Mouse (Mus musculus): ENCODE data around the gene Tmem117. TPM values are rescaled to one million over a fixed set of nuclear protein-coding genes. Genes with fewer than 3 reads are reported as not detected.

Tmem117 gene
- 10 to 100 TPM; 10.2 to 13.9 (median 12.8) TPM for total RNA-seq (2022)

DNA sequence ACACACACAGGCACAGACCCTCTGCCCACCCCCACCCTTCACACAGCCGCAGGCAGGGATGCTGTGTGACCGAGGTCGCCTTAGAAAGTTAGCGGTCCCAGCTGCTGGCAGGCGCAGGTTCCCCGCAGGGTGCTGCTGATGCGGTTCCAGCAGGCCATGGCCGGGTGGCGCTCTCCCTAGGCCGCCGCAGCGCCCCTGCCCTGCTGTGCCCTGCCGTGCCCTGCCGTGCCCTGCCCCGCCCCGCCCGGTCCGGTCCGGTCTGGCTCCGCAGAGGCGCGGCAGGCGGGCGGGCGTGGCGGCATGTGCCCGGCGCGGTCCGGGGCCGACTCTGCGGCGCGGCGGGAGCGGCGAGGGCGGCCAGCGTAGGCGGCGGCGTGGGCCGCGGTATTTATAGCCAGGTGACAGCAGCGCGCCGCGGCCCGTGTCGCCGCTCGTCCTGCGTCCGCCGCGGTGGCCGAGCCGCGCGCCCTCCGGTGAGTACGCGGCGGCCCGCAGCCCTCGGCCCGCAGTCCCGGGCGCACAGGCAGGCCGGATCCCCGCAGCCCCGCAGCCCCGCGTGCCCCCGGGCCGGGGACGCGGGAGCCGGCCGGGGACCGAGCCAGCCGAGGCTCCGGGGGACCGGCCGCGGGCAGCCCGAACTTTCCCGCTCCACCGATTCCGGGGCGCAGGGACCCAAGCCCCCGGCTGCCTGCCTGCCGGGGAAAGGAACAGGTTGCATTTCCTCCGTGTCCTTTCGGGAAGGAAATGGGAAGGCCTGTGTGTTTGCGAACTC, at the start of gene Tmem117:
Tmem117 (plus strand) TSS at position 403 of the 772 bp plus-strand sequence.
- no peak for DNase-seq (ENCODE audit: low spot score)

DNA sequence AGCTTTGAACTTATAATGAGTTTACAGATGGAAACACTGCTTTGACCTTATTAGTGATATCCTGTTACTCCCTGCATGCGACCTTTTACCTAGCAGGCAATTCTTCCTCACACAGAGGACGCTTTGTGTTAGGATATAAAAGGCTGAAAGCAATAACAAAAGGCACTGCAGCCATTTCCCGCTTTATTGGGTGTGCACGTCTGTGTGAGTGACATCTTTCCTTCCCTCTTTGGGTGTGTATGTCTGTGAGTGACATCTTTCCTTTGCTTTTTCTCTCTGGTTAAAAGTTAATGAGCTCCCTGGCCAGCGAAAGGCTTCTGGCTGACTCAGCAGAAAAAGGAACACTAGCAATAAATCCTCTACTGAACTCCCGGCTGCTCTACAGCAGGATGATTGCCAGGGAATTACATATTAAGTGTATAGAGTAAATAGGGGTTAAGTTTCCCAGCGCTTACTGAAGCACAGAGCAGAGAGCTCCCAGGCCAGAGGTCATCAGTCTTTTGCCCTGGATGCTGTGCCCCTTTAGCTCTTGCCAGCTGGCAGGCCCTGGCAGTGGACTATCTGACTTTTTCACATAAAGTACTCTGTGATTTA, 46.9 kb upstream of the Tmem117 start:
- no peak for DNase-seq (ENCODE audit: low spot score)

DNA sequence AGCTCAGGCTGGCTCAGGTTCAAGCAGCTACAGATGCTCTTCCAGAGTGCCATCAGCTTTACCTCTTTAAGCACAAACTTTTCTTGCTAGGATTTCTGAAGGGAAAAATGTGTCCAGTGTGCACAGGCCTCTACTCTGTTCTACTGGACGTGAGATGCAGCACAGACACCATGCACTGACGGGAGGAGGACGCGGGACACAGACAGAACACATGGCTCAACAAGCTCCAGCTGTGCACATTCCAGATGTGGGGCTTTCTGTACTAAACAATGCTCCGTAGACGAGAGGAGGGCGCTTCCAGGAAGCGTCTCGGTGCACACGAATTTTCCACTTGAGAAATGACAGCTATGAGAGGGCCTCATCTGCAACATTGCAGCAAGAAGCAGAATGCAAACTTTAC, 45.9 kb upstream of the Tmem117 start:
- DNase-seq (ENCODE audit: low spot score) = no peak

DNA sequence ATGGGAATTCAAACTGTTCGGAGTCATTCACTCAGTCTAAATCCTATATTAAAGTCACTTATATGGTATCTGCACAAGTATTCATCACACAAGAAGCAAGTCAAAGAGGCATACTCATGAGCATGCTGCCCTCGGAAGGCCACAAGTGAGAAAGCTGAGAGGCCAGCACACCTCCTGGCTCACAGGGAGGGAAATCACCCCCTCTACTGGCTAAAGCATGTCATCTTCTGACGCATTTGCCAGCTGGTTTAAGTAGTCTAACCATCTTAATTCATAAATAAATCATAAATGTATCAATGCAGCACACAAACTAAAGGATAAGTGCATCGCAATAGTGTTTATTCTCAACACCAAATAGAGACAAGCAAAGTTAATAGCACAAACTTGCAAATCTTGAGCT, 44.3 kb upstream of the Tmem117 start:
- DNase-seq (ENCODE audit: low spot score) = no peak

DNA sequence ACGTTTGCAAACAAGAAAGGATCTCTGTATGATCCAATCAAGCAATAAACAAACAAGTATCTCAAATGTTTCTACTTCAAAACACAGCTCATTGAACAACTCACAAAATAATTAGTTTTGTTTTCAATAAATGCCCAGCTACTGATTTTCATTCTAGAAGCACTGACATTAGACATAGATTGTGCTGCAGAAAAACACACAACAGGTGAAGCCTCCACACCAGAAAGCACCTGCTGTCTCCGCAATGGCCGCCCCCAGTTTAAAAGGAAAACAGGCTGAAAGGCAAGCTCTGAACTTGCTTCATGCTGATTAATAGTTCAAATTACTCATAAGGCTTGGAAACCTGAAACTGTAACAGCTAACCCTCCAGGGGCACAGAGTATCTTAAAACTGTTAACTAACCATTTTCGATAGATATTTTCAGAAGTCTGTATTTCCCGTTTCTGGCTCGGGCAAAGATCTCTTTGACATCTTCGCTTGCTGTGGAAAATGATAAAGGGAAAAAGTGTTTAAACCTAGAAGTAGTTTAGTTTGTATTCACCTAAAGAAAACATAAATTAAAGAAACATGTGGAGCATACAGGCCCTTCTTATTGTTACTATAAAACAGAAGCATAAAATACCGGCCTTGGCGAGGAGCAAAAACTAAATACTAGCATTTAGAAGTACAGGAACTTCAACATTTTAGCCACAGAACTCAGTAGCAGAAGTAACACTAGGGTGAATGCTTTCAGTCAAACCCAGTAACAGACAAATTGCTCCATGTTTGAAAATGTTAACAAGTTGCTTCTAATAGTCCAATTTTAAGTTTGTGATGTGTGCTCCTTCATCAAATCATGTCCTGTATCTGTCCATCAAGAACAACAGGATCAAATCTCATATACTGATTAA, 41.0 kb upstream of the Tmem117 start:
- no peak for DNase-seq (ENCODE audit: low spot score)

DNA sequence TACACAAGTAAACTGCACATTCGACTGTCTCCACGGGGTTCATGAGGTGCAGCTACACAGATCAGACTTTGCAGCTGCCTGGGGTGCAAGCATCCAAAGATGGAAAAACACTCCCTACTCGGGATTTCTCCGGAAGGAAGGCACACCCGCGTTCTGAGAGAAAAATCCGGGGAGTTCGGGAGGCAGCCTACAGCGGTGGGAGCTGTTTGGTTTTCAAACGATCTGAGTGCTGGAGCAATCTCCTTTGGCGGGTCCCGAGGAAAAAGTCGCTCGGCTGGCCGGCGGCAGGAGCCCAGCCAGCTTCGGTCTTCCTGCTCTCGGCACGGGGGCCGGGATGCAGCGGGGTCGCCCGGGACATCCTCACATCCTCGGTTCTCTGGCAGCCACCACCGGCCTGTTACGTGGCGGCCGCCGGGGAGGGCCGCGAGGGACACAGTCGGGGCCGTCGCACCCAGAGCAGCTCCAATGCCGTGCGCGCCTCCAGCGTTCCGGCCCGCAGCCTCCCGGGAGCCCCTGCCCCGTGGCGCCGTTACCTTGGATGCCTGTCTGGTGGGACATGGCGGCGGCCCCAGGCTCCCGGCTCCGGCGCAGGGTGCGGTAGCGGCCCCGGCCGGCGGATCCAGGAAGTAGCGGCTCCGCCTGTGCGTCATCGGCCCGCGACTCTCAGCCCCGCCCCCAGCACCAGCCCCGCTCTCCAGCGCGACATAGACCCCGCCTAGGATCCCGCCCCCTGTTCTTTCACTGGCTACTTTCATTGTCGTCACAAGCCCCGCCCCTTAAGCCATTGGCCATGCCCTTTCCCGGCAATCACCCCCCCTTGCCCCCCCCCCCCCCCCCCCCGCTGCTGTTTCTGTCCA, 39.6 kb upstream of the Tmem117 start, which contains the start of gene Twf1:
Twf1 (minus strand) TSS at position 671 of the 857 bp plus-strand sequence.
- DNase-seq (ENCODE audit: low spot score) = peak; percentile 97

DNA sequence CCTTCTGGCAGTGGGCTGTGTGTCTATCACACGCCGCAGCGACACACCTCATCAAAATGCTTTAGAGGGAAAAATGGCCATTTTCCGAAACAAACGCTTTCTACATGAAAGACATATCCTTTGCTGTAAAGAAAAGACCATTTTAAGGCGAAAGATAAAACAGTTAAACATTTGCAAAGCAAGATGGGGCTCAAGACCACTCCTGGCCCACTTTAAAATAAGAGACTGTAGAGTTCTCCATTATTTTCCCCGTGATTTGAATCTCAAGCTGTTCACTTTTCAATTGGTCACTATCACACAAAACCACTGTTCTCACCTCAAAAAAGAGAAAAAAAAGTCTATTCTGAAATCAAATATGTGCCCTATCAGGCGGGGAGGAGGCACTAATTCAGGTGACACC, 38.9 kb upstream of the Tmem117 start:
- DNase-seq (ENCODE audit: low spot score) = no peak

DNA sequence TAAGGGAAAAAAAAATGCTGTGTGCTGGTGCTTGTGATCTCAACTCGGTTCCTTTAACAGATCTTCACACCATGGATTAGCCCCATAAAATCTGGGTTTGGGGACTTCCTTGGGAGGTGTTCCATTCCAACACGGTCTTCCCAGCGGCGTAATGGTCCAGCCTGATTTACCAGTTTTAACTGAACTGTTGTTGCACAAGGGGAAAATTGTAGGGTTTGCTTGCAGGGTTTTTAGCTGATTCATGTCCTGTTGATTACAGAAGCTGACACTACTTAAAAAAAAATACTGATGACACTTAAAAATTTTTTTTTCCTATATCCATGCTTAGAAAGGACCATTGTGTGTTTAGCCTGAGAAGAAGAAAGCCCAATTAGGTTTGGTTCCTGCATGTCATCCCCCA, 37.7 kb upstream of the Tmem117 start:
- DNase-seq (ENCODE audit: low spot score) = no peak

DNA sequence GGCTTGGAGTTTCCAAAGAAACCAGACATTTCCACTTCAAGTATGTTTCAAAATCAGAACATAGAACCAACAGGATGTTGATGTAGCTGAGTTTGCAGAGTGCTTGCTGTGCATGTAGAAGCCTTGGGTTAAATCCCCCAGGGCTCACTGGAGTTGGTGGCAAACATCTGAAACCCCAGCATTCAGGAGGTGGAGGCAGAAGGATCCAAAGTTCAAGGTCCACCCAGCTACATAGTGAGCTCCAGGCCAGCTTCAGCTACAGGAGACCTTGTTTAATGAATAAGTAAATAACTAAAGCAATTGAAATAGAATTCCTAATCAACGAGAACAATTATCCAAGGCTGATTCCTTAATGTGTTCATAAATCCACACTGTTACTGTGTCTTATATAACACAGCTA, 35.4 kb upstream of the Tmem117 start:
- no peak for DNase-seq (ENCODE audit: low spot score)

DNA sequence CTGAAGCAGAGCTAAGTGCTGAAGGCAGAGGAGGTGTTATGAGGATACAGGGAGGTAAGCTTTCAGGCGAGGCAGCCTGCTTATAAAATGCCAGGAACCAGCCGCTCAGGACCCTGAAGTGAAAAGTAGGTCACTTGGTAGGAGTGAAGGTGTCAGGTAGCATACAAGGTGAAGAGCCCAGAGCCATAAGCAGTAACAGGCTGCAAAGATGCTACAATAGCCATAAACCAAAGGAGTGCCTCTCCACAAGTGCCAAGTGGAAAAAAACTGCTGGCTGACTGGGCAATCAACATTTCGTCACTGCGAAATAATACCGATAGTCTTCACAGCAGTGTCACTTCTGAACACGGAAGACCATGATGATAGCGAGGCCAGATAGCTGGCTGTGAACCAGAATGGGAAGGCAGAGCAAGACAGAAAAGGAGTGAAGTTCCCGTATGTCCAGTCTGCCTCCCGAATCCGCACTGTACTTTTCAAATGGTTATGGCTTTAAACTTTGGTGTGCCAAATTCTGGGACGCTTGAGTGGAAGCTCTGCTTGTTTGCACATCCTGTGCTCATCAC, 28.8 kb upstream of the Tmem117 start:
- no peak for DNase-seq (ENCODE audit: low spot score)

DNA sequence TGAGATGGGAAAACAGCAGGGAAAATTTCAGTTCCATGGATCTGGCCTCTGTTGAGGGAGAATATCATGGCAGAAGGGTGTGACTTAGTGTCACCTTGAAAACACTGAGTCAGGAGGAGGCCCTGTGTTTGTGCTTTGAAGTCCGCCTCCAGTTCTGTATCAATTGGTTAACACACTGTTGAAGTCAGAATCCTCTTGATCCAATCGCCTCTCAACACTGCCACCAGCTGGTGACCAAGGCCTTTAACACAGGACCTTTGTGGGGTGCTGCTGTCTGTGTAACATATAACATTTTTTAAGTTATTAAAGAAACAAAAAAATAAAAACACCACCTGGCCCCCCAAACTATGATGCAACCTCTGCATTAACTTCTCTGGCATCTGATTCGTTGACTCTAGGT, 27.7 kb upstream of the Tmem117 start:
- DNase-seq (ENCODE audit: low spot score) = peak; percentile 32

DNA sequence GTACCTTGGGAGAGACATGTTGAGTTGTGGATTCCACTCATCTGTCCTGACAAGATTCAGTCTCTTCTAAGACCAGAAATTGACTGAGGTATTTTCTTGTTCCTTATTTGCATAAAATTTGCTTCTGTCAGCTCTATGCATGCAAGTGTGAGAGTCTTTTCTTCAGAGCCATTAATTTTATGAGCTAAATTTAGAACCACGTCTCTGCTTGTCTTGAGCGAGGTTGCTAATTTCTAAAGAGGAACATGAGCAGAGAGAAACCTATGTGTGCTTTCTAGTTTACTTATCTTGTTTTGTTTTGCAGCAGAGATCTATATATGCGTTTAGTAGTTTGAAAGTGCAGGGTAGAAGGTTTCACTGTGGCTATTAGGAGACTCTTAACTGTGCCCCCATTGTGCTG, 26.6 kb upstream of the Tmem117 start:
- no peak for DNase-seq (ENCODE audit: low spot score)

DNA sequence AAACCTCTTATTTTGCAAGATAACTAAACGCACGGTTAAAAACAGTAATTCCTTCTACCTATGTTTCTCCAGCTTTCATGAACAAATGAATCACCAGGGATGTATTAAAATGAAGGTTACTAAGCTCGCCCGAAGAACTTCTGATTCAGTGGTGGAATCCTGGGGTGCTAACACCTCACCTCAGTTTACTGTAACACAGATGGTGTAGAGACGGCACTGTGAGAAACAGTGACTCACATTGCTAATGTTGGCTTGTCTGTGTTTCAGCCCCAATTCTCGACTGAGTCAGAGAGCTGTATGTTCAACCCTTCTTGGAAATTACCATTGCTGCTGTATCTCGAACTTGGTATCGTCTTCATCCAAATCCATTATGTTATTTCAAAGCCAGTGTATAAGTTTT, 21.3 kb upstream of the Tmem117 start:
- DNase-seq (ENCODE audit: low spot score) = no peak

DNA sequence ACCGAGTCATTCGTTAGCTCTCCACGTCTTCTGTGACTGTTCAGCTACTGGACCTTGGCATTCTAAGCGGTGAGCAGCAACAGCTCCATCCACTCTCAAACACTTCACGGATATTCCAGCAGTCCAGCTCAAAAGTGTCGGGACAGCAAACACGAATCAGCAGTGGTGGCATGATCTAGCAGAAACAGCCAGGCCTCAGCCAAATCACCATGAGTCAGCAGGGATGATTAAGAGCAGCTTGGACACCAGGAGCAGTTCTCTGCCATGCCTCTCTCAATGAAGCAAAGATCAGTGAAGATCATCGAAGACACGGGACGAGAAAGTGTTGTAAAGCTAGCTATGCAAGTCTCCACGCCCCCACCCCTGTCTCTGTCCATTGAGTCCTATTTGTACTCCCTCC, 13.0 kb upstream of the Tmem117 start:
- no peak for DNase-seq (ENCODE audit: low spot score)

DNA sequence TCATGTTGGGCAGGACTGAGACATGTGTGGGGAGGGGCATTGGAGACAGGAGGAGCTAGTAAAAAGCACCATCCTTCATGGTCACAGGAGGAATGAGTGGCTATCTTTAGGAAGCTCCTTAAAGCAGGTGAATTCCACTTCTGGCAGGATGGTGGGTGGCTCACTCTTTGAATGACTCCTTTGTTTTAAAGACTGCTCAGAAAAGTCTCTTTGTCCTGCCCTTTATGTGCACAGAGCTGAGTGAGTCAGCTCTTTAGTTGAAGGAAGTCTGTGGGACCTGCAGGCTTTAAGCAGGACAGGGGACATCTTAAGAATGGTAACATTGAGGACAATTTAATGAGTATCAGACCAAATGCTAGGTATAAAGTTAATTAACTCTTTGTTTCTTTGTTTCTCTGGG, 8.1 kb upstream of the Tmem117 start:
- no peak for DNase-seq (ENCODE audit: low spot score)

DNA sequence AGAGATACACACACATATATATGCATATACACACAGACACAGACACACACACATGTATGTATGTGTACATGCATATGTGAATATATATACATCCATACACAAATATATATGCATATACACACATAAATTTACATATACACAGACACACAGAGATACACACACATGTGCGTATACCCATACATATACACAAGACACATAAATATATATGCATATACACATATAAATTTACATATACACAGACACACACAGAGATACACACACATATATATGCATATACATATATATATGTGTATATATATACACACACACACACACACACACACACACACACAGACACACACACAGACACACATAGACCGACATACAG, 586 bp upstream of the Tmem117 start:
- DNase-seq (ENCODE audit: low spot score) = no peak

DNA sequence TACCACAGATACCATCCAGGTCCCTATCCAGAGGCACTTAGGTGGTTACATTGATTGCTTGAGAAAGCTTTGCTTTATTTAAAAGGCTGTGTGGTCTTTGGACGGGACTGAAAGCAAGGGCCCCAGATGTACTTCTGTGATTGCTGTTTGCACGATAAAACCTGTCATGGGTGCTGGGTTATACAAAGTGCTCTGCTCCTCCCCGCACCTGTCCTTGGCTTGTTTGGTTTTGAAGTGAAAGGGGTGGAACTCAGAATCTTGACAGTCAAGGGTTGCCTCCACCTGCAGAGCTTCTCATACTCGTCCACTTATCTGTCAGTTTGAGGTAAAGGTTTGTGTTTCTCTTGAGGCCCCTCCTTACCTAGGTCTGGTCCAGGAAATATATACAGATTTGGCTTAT, 1.5 kb downstream of the Tmem117 start:
- no peak for DNase-seq (ENCODE audit: low spot score)

DNA sequence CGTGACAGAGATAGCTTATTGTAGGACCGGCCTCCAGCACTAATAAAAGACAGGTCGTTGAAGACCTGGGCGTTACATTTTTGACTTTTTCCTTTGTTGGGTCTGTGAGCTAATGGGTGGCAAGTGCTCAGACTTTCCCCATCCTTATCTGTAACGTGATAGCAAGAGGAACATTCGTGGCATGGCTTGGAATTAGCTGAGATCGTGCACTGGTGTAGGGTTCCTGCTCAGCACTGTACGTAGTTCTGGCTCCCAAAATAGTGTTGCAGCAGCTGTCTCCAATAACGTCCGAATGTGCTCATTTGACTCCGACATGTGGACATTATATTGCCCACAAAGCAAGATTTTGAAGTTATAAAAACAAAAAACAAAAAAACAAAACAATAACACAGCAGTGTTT, 5.5 kb downstream of the Tmem117 start:
- DNase-seq (ENCODE audit: low spot score) = no peak

DNA sequence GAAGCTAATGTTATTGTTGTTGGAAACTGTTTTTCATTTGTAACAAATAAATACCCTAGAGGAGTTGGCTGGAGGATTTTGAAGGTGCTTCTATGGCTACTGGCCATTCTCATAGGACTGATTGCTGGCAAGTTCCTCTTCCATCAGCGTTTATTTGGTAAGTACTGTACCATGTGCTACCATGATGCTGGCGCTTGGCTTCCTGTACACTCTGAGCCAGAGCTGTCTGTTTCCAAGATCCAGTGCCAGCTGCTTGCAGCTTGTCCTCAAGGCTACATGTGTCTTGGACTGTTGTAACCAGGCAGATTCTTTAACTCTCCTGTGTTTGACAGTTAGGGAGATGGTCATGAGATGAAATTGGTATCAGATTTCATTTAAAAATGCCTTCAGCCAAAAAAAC, 9.2 kb downstream of the Tmem117 start:
- no peak for DNase-seq (ENCODE audit: low spot score)

DNA sequence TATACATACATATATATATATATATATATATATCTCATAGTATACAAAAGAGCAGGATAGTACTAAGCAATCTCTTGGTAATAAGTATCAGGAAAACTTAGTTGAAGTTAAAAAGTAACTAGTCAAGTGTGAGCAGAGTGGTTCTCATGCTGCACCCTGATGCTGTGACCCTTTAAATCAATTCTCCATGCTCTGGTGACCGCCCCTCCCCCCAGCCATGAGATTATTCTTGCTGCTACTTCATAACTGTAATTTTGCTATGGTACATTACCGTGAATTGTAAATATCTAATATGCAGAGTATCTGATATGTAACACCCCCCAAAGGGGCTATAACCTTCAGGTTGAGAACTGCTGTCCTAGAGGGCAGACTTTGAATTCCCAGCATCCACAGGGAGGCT, 10.1 kb downstream of the Tmem117 start:
- no peak for DNase-seq (ENCODE audit: low spot score)

DNA sequence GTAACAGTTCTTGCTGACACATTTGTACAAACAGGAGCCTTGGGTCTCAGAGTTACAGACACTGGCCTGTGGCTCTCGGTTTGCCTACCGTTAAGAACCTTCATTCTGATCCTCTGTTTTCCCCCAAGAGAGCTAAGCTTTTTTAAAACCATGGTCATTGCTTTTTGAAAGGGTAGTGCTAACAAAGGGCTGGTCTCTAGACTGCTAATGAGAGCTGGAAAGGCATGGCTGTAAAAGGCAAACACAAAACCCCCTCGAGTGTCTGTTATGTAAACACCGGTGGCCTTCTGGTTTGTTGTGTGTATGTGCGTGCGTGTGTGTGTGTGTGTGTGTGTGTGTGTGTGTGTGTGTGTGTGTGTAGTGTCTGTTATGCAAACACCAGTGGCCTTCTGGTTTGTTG, 17.0 kb downstream of the Tmem117 start:
- DNase-seq (ENCODE audit: low spot score) = no peak

Measured in heart, adult 8-10 months (tissue).